Mouse (Mus musculus): Measurements from ENCODE around the gene Zfp113. TPM values are rescaled to one million over a fixed set of nuclear protein-coding genes. Genes with fewer than 3 reads are reported as not detected.

Zfp113 gene
- 11.9 and 13.2 TPM in 2 replicates for polyA plus RNA-seq (2011; ENCODE audit: insufficient read length, low read depth, missing spikeins)

GRCm38 (mm10) chr5:138155443-138155976 is at the start of gene Zfp113:
TSS of gene Zfp113 (minus strand) at chr5:138155744.
- Histone ChIP-seq H3K27ac (ENCODE audit: insufficient read depth, low read length) (no peak within 1 kb of the TSS), H3K4me3 (ENCODE audit: insufficient read depth, low read length) (peak within 1 kb of the TSS; percentile 60), H3K4me1 (ENCODE audit: control insufficient read depth, insufficient read depth, low read length) (no peaks in the 10 kb centered on the region)
- TF ChIP-seq CTCF (IDR thresholded peaks at IDR 0.05; ENCODE audit: borderline replicate concordance, insufficient read depth, low read length): peak; percentile 96; the same call in 1 of the 2 replicates
- TF ChIP-seq POLR2A (IDR thresholded peaks at IDR 0.05; ENCODE audit: low read depth, low read length): peak; percentile 83

- Histone ChIP-seq H3K4me3 (ENCODE audit: insufficient read depth, low read length) (no peak overlapping the region), H3K4me1 (ENCODE audit: control insufficient read depth, insufficient read depth, low read length) (no peaks in the 10 kb centered on the region), H3K27ac (ENCODE audit: insufficient read depth, low read length) (no peak overlapping the region)
- TF ChIP-seq POLR2A (IDR thresholded peaks at IDR 0.05; ENCODE audit: low read depth, low read length): no peak
- TF ChIP-seq CTCF (IDR thresholded peaks at IDR 0.05; ENCODE audit: borderline replicate concordance, insufficient read depth, low read length): no peak
These were observed 46.5 kb upstream of the Zfp113 start for GRCm38 (mm10) chr5:138202086-138202485.

- Histone ChIP-seq H3K27ac (ENCODE audit: insufficient read depth, low read length) (no peak overlapping the region), H3K4me3 (ENCODE audit: insufficient read depth, low read length) (no peak overlapping the region), H3K4me1 (ENCODE audit: control insufficient read depth, insufficient read depth, low read length) (no peaks in the 10 kb centered on the region)
- no peak for TF ChIP-seq POLR2A (IDR thresholded peaks at IDR 0.05; ENCODE audit: low read depth, low read length)
- TF ChIP-seq CTCF (IDR thresholded peaks at IDR 0.05; ENCODE audit: borderline replicate concordance, insufficient read depth, low read length): no peak
These were observed 44.0 kb upstream of the Zfp113 start for GRCm38 (mm10) chr5:138199576-138199975.

DNA sequence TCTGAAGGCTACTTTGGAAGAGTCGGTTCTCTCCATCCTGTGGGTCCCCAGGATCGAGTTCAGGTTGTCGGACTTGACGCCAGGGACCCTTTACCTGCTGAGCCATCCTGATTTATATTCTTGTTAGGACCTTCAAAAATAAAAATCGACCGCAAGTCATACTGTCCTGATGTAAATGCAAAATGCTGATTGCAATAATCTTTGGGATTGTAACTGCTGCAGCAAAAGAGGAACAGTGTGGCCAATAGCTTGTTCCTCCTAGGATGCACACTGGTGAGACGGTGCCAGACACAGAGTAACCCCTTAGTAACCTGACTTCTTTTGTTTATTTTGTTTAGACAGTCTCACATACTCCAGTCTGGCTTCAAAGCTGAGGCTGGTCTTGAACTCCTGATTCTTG is 39.9 kb upstream of the Zfp113 start:
- H3K4me1 ChIP-seq (ENCODE audit: control insufficient read depth, insufficient read depth, low read length): no peaks in the 10 kb centered on the region
- H3K27ac ChIP-seq (ENCODE audit: insufficient read depth, low read length): no peak overlapping the region
- peak overlapping the region; percentile 49; the same call in 1 of the 2 replicates for H3K4me3 ChIP-seq (ENCODE audit: insufficient read depth, low read length)
- TF ChIP-seq POLR2A (IDR thresholded peaks at IDR 0.05; ENCODE audit: low read depth, low read length) (no peak), CTCF (IDR thresholded peaks at IDR 0.05; ENCODE audit: borderline replicate concordance, insufficient read depth, low read length) (no peak)

DNA sequence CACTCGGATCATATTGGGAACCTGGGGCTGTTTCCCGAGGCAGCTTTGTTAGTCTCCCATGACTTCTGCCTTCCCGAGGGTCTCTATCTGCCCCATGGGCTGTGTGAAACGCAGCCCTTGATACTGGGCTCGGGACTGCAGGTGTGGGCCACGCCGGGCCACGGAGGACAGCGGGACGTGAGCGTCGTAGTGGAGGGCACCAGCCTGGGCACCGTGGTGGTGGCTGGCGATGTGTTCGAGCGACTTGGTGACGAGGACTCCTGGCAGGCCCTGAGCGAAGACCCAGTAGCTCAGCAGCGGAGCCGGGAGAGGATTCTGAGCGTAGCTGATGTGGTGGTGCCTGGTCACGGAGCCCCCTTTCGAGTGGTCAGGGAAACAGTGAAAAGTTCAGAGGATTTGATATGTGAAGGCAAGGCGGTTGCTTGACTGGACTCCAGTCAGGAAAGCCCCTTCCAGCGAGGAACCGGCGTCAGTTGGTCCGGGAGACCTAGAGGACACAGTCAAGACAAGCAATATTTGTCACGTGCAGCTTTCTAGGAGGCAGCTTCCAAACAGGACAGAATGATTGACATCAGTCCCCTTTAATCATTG is 39.3 kb upstream of the Zfp113 start:
- Histone ChIP-seq H3K4me3 (ENCODE audit: insufficient read depth, low read length) (peak overlapping the region; percentile 49), H3K27ac (ENCODE audit: insufficient read depth, low read length) (peak overlapping the region; percentile 6; the same call in 1 of the 2 replicates), H3K4me1 (ENCODE audit: control insufficient read depth, insufficient read depth, low read length) (no peaks in the 10 kb centered on the region)
- TF ChIP-seq POLR2A (IDR thresholded peaks at IDR 0.05; ENCODE audit: low read depth, low read length) (0 out of 2 replicates have a peak, but pooled peaks have one; percentile 41), CTCF (IDR thresholded peaks at IDR 0.05; ENCODE audit: borderline replicate concordance, insufficient read depth, low read length) (no peak)

GRCm38 (mm10) chr5:138193771-138194727 is 38.5 kb upstream of the Zfp113 start, which contains the start of gene Mblac1:
TSS of gene Mblac1 (plus strand) at chr5:138194314.
- peak within 1 kb of the TSS; percentile 49 for H3K4me3 ChIP-seq (ENCODE audit: insufficient read depth, low read length)
- TF ChIP-seq POLR2A (IDR thresholded peaks at IDR 0.05; ENCODE audit: low read depth, low read length): peak; percentile 81
- TF ChIP-seq CTCF (IDR thresholded peaks at IDR 0.05; ENCODE audit: borderline replicate concordance, insufficient read depth, low read length): no peak
- peak within 1 kb of the TSS; percentile 6 for H3K27ac ChIP-seq (ENCODE audit: insufficient read depth, low read length)
- no peaks in the 10 kb centered on the region for H3K4me1 ChIP-seq (ENCODE audit: control insufficient read depth, insufficient read depth, low read length)

- Histone ChIP-seq H3K27ac (ENCODE audit: insufficient read depth, low read length) (peak overlapping the region; percentile 77), H3K4me1 (ENCODE audit: control insufficient read depth, insufficient read depth, low read length) (peaks cover 3% of the 10 kb centered on the region; the same call in 1 of the 2 replicates), H3K4me3 (ENCODE audit: insufficient read depth, low read length) (peak overlapping the region; percentile 93)
- peak; percentile 44 for TF ChIP-seq POLR2A (IDR thresholded peaks at IDR 0.05; ENCODE audit: low read depth, low read length)
- TF ChIP-seq CTCF (IDR thresholded peaks at IDR 0.05; ENCODE audit: borderline replicate concordance, insufficient read depth, low read length): no peak
These were observed 32.2 kb upstream of the Zfp113 start for GRCm38 (mm10) chr5:138187661-138188306.

DNA sequence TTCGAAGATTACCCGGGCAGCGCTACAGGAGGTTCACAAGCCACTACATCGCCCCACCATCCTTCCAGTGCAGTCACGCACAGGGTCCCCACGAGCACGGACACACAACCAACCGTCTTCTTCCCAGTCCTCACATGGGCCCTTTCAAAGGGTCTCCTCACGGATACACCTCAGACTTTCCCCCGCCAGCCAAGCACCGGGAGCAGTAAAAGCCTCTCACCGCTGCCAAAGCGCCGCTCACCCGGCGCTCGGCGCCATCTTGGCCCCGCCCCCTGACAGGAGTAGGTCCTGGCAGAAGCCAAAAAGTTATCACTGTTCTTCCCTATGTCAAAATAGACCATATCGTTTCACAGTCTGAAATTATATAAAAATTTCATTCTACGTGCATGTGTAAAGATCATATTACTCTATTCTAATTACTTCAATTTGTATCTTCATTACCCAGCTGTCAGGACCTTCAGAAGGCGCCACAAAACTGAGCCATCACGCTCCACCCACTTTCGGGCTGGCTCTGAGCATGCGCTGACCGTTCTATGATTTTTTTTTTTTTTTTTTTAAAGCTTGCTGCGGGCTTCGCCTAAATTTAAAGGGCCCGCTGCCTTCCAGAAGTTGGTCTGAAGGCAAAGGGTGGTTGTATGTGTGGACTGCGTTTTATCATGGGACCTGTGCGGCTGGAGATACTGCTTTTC is 31.6 kb upstream of the Zfp113 start, which contains the start of the genes Taf6 and Cnpy4:
Taf6 (minus strand) TSS at position 502 of the 689 bp plus-strand sequence.
Cnpy4 (plus strand) TSS at position 536 of the 689 bp plus-strand sequence.
- peak within 1 kb of the TSS; percentile 77 for H3K27ac ChIP-seq (ENCODE audit: insufficient read depth, low read length)
- TF ChIP-seq POLR2A (IDR thresholded peaks at IDR 0.05; ENCODE audit: low read depth, low read length) (peak; percentile 97), CTCF (IDR thresholded peaks at IDR 0.05; ENCODE audit: borderline replicate concordance, insufficient read depth, low read length) (no peak)
- peaks cover 3% of the 10 kb centered on the region; the same call in 1 of the 2 replicates for H3K4me1 ChIP-seq (ENCODE audit: control insufficient read depth, insufficient read depth, low read length)
- peak within 1 kb of the TSS; percentile 93 for H3K4me3 ChIP-seq (ENCODE audit: insufficient read depth, low read length)
